Mouse (Mus musculus) liver, embryonic 14.5 days (tissue): Measurements from ENCODE around the gene Frem2.

Experiments
- CTCF ChIP-seq: IDR thresholded peaks from 2 replicates; pipeline ENCODE4 v1.5.1; 2016; ENCODE audit warnings: antibody characterized with exemption, low read depth, control low read depth
- EP300 ChIP-seq: IDR thresholded peaks from 2 replicates; pipeline ENCODE4 v1.6.1; 2016; ENCODE audit warnings: antibody characterized with exemption, low read depth

DNA sequence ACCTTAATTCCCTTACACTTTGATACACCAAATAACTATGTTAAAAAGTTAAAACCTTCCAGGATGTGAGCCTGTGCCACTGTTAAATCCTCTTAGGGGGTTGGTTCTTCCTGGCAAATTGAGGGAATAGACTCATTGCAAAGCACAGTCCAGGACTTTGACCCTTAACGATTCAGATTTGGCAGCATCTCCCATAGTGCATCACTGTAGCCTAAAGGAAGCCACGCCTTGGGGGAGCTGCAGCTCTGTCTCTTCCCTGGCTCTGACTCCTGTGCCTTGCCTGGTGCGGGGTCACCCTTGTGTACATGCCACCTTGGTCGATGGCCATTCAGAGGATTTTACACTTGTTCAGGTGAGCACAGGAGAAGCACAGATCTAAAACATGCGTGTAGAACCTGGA lies 187.5 kb downstream of the Frem2 start:
- TF ChIP-seq EP300 (no peak), CTCF (no peak)
